Mouse (Mus musculus) naive thymus-derived CD4-positive, alpha-beta T cell, adult 2 months (primary cell): Measurements from ENCODE around the gene Gm5415.
"Not testable (repeated sequence)": the region's sequence is repeated elsewhere in the genome, so short reads cannot be mapped to it uniquely, and the experiment has no call there.

Source experiments
- DNase-seq: peaks from one replicate; pipeline ENCODE4 v3.0.0-alpha.2; 2011; ENCODE audit warnings: low read depth

Gene Gm5415

DNA sequence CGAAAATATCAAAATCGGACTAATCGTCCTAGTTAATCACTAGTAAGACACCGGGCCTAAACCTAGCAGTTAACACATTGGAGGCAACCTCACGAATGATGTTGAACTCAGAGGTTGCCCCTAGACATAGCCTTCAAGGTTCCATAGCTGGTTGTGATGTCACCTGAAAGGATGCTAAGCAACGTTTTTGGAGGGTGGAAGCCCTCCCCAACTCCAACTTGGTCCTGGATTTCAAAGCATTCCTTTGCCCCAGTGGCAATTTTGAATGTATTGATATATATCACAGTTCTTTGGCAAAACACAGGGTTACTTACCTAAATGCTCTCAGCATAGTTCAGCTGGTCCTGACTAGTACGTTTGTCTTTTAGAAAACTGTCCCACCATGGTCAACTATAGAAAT lies at the start of gene Gm5415:
Gene Gm5415 (minus strand): TSS at position 101 of the 400 bp plus-strand sequence.
- DNase-seq, result not testable (repeated sequence)

DNA sequence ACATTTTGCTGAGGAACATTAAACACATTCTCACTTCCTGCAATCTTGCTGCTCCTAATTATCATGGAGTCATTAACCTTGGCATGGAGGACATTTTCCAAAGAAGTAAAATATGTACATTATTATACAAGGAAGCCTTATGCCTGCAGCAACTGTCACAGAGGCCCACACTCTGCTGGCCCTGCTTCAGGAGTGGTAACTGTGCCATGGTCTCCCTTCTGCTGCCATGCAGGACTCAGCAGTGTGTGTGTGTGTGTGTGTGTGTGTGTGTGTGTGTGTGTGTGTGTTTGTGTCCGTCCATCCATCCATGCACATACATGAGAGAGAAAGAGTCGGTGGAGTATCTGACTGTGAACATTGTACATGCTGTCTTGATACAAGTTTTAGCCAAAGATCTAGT lies 21.8 kb upstream of the Gm5415 start:
- no peak for DNase-seq

DNA sequence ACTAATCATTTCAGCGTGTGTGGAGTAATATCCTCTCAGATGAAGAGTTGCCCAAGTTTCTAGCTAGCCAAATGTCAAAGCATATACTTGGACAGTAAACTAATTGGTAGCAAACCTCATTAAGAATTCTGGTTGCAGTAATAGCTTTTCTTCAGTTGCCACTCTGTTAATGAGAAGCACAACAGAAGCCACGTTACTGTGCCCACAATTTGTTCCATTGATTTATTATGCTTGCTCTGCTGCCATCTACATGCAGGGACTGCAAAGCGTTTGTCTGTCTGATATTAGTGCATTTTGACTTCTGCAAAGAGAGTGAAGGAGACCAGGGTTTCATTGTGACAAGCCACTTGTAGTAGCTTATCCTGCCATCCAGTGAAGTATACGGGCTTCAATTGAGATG lies 6.8 kb upstream of the Gm5415 start:
- DNase-seq, result no peak

DNA sequence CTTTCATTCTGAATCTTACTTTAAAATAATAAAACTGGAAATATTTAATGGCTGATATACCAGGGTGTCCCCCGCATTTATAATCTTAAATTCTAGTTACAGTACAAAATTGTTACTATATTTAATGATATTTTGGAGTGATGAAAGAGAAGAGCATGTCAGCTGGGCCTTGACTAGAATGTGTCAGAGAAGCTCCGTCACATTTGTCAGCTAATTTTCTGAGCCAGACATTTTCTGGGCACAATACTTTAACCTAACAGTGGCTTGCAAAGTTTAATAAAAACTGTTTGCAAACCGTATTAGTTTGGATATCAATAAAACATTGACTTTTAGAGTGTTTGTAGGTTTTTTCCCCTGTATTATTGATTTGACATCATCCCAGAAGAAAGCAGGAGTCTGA lies 6.4 kb upstream of the Gm5415 start:
- no peak for DNase-seq

DNA sequence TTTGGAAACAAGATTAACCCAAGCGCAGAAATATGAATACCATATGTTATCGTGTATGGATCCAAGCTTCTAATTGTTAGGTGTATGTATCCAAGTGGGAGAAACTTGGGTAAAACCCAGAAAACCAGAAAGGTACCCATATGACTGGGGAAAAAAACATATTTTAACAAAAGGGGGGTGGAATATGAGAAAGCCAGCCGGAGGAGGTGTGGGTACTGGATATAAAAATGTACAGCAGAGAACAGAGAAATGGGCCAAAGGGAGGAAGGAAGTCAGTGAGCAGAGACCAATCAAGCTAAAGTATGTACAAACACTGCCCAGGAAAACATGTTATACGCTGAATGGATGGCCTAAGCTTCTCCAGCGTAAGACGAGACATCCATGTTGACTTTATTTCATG lies 43.7 kb downstream of the Gm5415 start:
- no peak for DNase-seq
